Mouse (Mus musculus): ENCODE measurements around the gene Mfsd9.
"Not testable (repeated sequence)": the region's sequence is repeated elsewhere in the genome, so short reads cannot be mapped to it uniquely, and the experiment has no call there.

The Mfsd9 gene

DNA sequence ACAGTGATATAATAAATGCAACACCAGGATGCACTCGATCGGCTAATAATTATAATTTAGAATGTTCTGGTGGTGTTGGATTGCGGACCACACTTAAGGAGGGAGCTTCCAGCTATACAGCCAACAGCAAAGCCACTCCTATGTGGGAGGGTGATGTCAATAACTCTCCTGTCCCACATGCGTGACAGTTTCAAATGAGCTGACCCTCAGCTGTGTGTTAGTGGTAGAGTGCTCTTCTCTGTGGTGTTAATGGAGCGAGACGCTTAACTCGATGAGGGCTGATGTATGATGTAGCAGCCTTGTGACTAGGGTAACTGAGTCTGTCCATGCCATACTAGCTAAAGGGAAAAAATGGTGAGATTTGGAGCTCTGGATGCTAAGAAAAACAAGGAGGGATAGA, 7.0 kb downstream of the Mfsd9 start:
- no peak for DNase-seq (ENCODE audit: low spot score in 2 of 2)

DNA sequence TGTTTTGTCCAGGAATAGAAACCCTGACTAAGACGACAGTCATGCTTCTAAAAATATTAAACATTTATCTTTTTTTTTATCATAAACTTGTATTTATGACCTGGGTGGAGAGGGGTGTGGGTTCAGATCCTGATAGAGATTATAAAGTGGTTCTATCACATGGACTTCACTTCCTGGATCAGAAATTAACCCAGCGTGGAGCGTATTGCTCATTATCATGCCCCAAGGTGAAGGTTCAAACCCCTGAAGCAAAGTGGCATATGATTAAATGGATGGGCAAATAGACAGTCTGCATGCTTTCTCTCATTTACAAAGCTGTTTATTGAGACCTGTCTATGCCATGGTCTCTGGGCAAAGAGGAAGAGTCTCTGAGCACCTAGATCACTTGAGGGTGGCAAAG, 13.7 kb downstream of the Mfsd9 start:
- no peak for DNase-seq (ENCODE audit: low spot score in 2 of 2)

GRCm38 (mm10) chr1:40776102-40776501, 14.4 kb downstream of the Mfsd9 start:
- DNase-seq (ENCODE audit: low spot score in 2 of 2) = no peak

- DNase-seq (ENCODE audit: low spot score in 2 of 2) = no peak
Measured at GRCm38 (mm10) chr1:40774040-40774439, 16.4 kb downstream of the Mfsd9 start.

- no peak for DNase-seq (ENCODE audit: low spot score in 2 of 2)
Measured at GRCm38 (mm10) chr1:40773234-40773633, 17.3 kb downstream of the Mfsd9 start.

GRCm38 (mm10) chr1:40771196-40771970, 19.1 kb downstream of the Mfsd9 start:
- DNase-seq (ENCODE audit: low spot score in 2 of 2) = no peak

DNA sequence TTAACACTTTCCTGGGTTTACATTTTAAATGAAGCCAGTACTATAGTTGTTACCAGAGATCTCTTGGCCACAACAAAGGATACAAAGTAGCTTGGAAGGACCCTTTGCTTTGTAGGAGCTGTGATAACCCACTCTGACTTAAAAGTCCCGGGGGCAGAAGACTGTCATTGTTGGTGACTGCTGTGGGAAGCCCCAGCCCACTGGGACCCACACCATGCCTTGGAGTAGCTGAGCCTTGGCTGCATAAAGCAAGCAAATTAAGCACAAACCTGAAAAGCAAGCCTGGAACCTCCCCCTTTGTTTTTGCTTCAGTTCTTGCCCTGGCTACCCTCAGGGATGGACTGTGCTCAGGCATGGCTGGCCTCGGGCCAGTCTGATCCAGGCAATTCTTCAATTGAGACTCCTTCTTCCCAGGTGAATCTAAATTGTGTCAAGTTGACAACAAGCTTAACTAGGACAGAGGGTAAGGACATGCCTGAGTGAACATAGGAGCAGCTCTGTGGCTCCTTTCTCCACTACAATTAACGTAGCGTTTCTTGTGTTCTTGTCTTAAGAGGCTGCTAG, 21.1 kb downstream of the Mfsd9 start:
- DNase-seq (ENCODE audit: low spot score in 2 of 2) = no peak

DNA sequence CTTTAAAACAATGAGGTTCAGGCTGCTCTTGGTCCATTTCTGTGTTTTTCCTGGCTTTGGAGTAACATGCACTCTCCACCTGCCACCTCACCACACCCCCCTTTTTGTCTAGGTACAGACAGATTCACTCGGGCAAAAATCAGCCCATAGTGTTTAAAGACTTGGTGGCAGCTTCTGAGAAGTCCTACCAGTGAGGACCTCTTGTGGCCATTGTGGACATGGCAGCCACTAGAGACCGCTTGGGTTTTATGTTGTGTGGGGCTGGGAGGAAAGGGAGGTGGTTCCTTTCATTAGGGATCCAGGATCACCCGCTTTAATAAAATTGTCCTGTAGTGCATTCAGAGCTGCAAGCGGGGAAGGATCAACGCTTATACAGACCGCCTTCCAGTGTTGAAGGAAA, 21.9 kb downstream of the Mfsd9 start:
- peak in 1 of 2 experiments; percentile 29 for DNase-seq (ENCODE audit: low spot score in 2 of 2)

DNA sequence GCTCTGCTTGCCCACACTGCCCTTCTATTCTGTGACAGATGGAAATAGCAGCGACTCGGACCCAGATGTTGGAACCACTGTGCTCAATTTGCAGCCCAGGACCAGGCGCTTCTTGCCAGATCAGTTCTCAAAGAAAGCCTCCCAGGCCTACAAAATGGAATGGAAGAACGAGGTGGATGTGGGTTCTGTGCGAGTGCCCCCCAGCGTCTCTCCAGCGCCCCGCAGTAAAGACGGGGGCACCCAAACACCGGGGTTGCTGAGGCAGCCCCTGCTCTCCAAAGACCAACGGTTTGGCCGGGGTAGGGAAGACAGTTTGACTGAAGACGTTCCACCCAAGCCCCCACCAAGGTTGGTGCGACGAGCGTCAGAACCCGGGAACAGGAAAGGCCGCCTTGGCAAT, 22.9 kb downstream of the Mfsd9 start:
- no peak for DNase-seq (ENCODE audit: low spot score in 2 of 2)

GRCm38 (mm10) chr1:40765521-40765920, 25.0 kb downstream of the Mfsd9 start:
- no peak for DNase-seq (ENCODE audit: low spot score in 2 of 2)

DNA sequence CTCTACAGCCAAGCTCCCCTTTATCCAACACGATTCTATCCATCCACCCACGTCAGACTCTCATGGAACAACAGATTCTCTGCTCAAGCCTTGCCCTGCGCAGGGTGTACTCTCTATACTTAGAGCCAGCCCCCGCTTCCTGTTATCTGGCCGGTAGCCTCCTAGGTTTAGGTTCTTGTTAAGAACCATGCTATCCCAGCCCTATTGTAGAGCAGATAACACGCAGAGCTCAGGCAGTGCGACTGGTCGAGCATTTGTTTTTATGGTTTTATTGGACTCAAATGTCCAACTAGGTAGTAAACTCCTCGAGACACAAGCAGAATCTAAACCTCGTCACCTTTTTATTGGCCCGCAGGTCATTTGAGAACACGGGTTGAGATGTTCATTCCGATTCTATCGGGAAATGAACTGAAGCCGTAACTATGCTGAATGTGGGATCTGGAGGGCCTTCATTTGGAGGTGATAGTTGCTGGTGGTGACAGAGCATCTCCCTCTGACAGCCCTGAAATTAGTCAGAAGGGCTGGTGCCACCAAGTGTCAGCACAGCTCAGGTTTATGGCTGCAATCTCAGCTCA, 25.7 kb downstream of the Mfsd9 start:
- DNase-seq (ENCODE audit: low spot score in 2 of 2) = no peak

GRCm38 (mm10) chr1:40764042-40764441, 26.4 kb downstream of the Mfsd9 start:
- no peak for DNase-seq (ENCODE audit: low spot score in 2 of 2)

- DNase-seq (ENCODE audit: low spot score in 2 of 2) = no peak
Measured at GRCm38 (mm10) chr1:40759751-40760445, 30.6 kb downstream of the Mfsd9 start.

- no peak for DNase-seq (ENCODE audit: low spot score in 2 of 2)
Measured at GRCm38 (mm10) chr1:40746089-40746488, 44.4 kb downstream of the Mfsd9 start.

GRCm38 (mm10) chr1:40740739-40741138, 49.7 kb downstream of the Mfsd9 start:
- DNase-seq (ENCODE audit: low spot score in 2 of 2) = no peak

DNA sequence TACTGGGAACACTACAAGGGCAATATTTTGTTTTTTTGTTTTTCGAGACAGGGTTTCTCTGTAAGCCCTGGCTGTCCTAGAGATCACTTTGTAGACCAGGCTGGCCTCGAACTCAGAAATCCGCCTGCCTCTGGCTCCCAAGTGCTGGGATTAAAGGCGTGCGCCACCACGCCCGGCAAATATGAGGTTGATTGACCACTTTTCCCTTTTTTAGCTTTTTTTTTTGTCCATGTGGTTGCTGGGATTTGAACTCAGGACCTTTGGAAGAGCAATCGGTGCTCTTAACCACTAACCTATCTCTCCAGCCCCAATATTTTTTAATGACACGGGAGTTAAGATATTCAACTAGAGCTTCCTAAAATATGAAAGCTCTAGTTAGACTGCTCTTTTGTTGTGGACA, 52.2 kb downstream of the Mfsd9 start:
- not testable (repeated sequence) for DNase-seq (ENCODE audit: low spot score in 2 of 2)

GRCm38 (mm10) chr1:40737671-40738070, 52.8 kb downstream of the Mfsd9 start:
- DNase-seq (ENCODE audit: low spot score in 2 of 2) = no peak

GRCm38 (mm10) chr1:40728636-40729035, 61.9 kb downstream of the Mfsd9 start:
- DNase-seq (ENCODE audit: low spot score in 2 of 2) = no peak

DNA sequence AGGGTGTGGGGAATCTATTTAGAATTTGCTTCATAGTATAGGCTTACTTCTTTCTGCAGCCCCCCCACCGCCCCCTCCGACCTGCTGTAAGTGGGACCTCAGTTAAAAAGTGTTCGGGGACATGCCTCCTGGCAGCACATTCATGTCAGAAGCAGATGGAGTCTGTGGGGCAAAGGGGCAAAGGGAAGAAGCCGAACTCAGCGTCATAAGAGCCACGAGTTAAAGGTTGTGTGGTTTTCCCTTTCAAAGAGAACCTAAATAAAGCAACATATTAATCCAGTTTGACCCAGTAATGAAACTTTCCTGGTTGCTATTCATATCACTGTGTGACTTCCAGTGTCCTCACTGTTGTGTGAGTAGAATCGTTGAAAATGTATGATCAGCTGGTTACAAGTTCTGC, 63.1 kb downstream of the Mfsd9 start:
- no peak for DNase-seq (ENCODE audit: low spot score in 2 of 2)

DNA sequence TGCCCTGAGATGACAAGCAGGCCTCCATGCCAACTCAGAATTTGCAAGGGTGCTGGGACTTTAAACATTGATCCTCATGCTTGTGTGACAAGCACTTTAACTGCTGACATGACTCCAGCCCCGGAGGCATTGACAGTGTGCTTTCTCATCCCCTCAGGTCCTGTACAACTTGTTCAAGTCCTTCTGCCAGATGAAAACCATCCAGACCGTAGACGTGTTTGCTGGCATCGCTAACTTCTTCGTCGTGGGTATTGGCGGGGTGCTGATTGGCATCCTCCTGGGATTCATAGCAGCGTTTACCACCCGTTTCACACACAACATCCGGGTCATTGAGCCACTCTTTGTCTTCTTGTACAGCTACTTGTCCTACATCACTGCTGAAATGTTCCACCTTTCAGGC, 64.4 kb downstream of the Mfsd9 start:
- no peak for DNase-seq (ENCODE audit: low spot score in 2 of 2)

All from frontal cortex, postnatal 10 days (tissue).